Mouse (Mus musculus) urinary bladder, adult 18-20 months (tissue): ENCODE data around the gene Cdc42ep4.

Experiments used
- DNase-seq, 2 experiments: peaks; one replicate each; pipeline ENCODE4 v3.0.0; 2022; ENCODE audit warnings: low spot score in 2 of 2, mixed read lengths in 2 of 2

The Cdc42ep4 gene

DNA sequence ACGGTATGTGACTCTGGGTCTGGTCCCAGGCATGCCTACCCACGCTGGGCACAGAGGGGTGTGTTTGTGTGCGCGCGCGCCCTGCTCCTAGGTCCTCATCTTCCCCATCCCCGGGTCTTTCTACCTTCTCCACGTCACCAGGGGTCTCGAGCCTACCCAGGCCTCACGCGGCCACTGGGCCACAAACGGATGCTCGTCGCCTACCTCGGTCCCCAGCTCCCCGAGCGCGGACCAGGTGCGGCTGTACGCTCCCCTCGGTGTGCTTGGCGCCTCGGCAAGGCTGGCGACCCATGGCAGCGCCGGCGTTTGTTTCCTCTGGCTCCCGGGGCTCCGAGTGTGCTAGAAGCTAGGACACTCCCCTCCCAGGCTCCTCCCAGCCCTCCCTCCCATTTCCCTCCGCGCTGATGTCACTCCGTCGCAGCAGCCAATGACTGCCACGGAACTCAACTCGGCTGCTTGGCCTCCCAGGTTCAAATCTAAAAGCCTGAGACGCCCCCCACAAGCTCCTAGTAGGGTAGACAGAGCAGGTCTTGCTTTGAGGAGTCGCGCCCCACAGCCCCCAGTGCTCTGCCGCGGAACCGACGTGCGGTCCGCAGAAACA lies at the start of gene Cdc42ep4:
TSS of gene Cdc42ep4 (minus strand) at position 398 of the 601 bp plus-strand sequence.
- peak; percentile 67 to 74 for DNase-seq

DNA sequence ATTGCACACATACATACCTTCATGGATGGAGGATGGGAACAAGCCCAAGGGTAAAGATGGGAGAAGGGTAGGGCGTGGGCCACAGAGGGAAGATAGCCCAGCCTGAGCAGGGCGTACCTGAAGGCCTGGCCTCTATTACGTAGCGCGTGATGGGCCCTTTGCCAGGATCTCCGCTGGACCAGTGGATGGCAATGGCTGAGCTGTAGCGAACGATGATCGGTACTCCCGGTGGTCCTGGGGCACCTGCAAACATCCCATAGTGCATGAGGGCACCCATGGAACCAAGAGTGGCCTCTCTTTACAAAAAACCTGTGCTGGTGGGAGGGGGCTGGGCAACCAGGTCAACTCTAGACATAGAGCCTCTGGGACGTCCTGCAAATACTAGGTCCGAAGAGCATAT lies 48.3 kb upstream of the Cdc42ep4 start:
- DNase-seq, result no peak

- DNase-seq, result no peak
Observed at GRCm38 (mm10) chr11:113799041-113799447, 47.4 kb upstream of the Cdc42ep4 start.

- no peak for DNase-seq
Observed at GRCm38 (mm10) chr11:113798011-113798410, 46.3 kb upstream of the Cdc42ep4 start.

GRCm38 (mm10) chr11:113797014-113797983 lies 45.6 kb upstream of the Cdc42ep4 start:
- DNase-seq, result no peak

GRCm38 (mm10) chr11:113795846-113796245 lies 44.2 kb upstream of the Cdc42ep4 start:
- no peak for DNase-seq

- no peak for DNase-seq
Observed at GRCm38 (mm10) chr11:113791357-113792215, 39.9 kb upstream of the Cdc42ep4 start.

DNA sequence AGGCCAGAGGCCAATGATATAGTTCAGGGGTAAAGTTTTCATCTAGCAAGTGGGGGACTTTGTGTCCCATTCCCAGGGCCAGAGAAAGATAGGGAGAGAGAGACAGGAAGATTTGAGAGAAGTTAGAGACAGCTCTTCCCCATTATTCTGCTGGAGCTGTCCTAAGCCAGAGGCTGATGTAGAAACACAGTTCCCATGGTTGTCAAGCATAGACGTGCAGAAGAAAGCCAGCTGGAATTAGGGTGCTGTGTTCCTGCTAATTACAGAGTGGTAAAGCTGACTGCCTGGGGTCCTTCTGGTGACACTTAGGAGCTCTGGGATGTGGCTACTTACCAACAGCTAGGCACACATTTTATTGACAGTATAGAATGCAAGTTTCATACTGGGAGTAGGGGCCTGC lies 37.4 kb upstream of the Cdc42ep4 start:
- no peak for DNase-seq

GRCm38 (mm10) chr11:113788183-113788789 lies 36.6 kb upstream of the Cdc42ep4 start:
- DNase-seq, result no peak

- DNase-seq, result no peak
Observed at GRCm38 (mm10) chr11:113787432-113788182, 35.9 kb upstream of the Cdc42ep4 start.

DNA sequence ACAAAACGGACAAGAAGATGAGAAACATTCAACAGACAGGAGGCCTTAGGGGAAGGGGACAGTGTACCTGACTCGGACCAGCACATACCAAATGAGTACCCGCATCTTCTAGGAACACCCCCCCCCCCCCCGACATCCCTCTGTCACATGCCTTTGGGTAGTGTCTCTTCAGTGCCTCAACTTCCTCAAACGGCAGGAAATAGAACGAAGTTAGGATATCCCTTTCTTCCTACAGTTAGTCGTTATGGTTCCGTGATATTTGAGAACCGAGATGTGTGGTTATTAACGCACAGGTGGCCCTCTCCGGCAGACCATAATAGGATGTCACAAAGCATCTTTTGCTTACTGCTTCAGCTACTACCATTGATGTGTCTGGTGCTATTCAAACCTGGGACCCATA lies 35.3 kb upstream of the Cdc42ep4 start:
- DNase-seq, result no peak

DNA sequence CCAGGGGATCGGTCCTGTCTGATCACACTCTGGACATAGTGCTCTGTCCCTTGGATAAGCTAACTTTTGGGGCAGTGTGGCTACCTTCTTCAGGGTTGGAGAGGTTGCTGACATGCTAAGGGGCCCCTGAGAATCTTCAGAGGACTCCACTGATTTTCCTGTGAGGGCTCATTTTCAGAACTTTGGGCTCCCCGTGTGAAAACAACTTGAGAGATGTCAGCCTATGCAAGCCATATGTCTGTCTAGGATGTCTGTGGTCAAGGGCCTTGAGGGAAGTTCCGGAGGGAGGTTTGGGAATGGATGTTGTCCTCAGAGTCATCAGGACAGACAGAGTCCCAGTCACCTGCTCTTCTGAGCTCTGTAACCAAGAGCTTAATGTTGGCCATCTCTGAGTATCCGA lies 34.7 kb upstream of the Cdc42ep4 start:
- DNase-seq, result no peak

GRCm38 (mm10) chr11:113785406-113786171 lies 33.9 kb upstream of the Cdc42ep4 start:
- no peak for DNase-seq

- no peak for DNase-seq
Observed at GRCm38 (mm10) chr11:113784656-113785396, 33.1 kb upstream of the Cdc42ep4 start.

GRCm38 (mm10) chr11:113782496-113782895 lies 30.8 kb upstream of the Cdc42ep4 start:
- no peak for DNase-seq

GRCm38 (mm10) chr11:113782006-113782405 lies 30.3 kb upstream of the Cdc42ep4 start:
- DNase-seq, result no peak

- DNase-seq, result no peak
Observed at GRCm38 (mm10) chr11:113779680-113780041, 28.0 kb upstream of the Cdc42ep4 start.

DNA sequence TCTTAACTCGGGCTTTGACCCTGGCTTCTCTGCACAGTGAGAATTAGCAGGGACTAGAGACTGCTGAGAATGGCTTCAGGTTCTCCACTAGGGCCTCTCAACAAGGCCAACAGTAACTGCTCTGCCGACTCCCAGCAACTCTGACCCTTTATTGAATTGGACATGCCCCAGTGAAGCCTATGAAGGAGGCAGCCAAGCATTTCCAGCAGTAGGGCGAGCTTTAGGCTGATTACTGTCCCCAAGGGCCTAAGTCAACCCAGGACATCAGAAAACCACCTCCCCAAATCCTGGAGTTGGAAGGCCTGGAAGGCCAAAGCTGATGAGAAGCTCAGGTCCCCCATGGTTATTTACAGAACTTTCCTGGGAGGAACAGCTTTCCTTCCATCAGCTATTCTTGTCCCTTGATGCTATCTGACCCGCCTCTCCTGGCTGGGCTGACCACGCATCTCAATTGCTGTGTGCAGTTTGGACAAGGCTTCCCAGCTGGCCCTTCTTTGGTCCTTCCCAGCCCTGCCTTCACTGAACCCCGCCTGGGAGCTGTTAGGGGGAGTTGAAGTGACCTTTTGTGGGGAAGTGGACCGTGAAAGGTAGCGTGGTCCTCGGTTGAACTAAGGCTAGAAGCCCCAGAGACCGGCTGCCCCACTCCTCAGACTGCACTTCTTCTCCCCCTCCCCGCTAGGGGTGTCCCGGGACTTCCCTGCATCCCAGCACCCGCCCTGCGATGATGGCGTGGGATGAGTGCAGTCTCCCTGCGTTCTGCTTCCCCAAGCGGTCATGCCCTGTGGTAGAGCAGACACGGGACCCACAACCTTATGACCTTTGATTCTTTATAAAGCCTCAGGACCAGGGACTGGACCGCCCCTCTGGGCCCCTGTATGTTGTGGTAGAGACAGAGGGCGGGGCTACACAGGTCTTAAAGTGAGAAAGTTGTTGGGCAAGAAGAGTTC lies 27.3 kb upstream of the Cdc42ep4 start:
- no peak for DNase-seq
